Mouse (Mus musculus) cerebellum, adult 8-10 months (tissue): Measurements from ENCODE around the gene Clcnka.
A peak's percentile ranks its signal among the peaks of the same experiment; 100 is the strongest.

Source experiments
- DNase-seq: peaks from one replicate; pipeline ENCODE4 v3.0.0; 2022

Clcnka gene

GRCm38 (mm10) chr4:141420886-141421285, 22.4 kb upstream of the Clcnka start:
- DNase-seq, result no peak

GRCm38 (mm10) chr4:141420192-141420829, 21.8 kb upstream of the Clcnka start, which contains the start of gene Hspb7:
Gene Hspb7, plus strand, starts transcription at chr4:141420779.
- DNase-seq, result no peak

GRCm38 (mm10) chr4:141419398-141420191, 21.1 kb upstream of the Clcnka start:
- no peak for DNase-seq

- no peak for DNase-seq
Measured at GRCm38 (mm10) chr4:141415924-141416323, 17.4 kb upstream of the Clcnka start, which contains the start of gene Clcnkb. Gene Clcnkb, minus strand, starts transcription at chr4:141416014.

- no peak for DNase-seq
Measured at GRCm38 (mm10) chr4:141411430-141411992, 13.0 kb upstream of the Clcnka start.

GRCm38 (mm10) chr4:141408577-141408976, 10.1 kb upstream of the Clcnka start:
- no peak for DNase-seq

GRCm38 (mm10) chr4:141406516-141407299, 8.2 kb upstream of the Clcnka start:
- no peak for DNase-seq

GRCm38 (mm10) chr4:141405314-141405622, 6.7 kb upstream of the Clcnka start:
- no peak for DNase-seq

- DNase-seq, result peak; percentile 88
Measured at GRCm38 (mm10) chr4:141404518-141405313, 6.2 kb upstream of the Clcnka start.

GRCm38 (mm10) chr4:141400171-141400570, 1.6 kb upstream of the Clcnka start:
- DNase-seq, result no peak

GRCm38 (mm10) chr4:141397861-141398260, 663 bp downstream of the Clcnka start:
- DNase-seq, result no peak

GRCm38 (mm10) chr4:141394751-141395150, 3.8 kb downstream of the Clcnka start:
- no peak for DNase-seq

- no peak for DNase-seq
Measured at GRCm38 (mm10) chr4:141391293-141391692, 7.2 kb downstream of the Clcnka start.

- DNase-seq, result no peak
Measured at GRCm38 (mm10) chr4:141389366-141390150, 9.0 kb downstream of the Clcnka start.

GRCm38 (mm10) chr4:141387933-141388332, 10.6 kb downstream of the Clcnka start:
- DNase-seq, result no peak

- DNase-seq, result peak; percentile 54
Measured at GRCm38 (mm10) chr4:141387093-141387784, 11.3 kb downstream of the Clcnka start.

GRCm38 (mm10) chr4:141386150-141386549, 12.4 kb downstream of the Clcnka start:
- no peak for DNase-seq

- peak; percentile 47 for DNase-seq
Measured at GRCm38 (mm10) chr4:141385275-141385674, 13.2 kb downstream of the Clcnka start.

GRCm38 (mm10) chr4:141382406-141382805, 16.1 kb downstream of the Clcnka start:
- DNase-seq, result no peak

- DNase-seq, result no peak
Measured at GRCm38 (mm10) chr4:141379674-141380073, 18.9 kb downstream of the Clcnka start.

GRCm38 (mm10) chr4:141372426-141372825, 26.1 kb downstream of the Clcnka start:
- DNase-seq, result no peak
